Mouse (Mus musculus): ENCODE results near the gene Espnl.

The Espnl gene

DNA sequence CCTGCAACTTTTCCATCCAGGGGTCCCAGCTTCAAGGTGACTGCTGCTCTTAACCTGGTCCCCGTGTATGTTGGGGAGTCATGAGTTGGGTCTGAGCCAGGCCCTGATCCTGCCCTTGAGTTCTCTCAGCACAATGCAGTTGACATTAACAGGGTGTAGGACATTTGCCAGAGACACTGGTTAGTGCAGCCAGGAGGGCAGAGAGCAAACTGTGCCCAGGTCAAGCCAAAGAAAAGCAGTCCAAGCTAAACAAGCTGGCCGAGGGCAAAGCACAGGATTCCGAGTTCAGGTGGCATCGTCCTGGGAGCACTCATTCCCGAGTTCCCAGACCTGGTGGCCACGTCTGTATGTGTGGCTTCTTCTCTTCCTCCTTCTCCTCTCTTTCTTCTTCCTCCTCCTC, 4.2 kb upstream of the Espnl start:
- DNase-seq (ENCODE audit: low spot score) = no peak

GRCm38 (mm10) chr1:91324646-91325045, 2.8 kb downstream of the Espnl start:
- no peak for DNase-seq (ENCODE audit: low spot score)

GRCm38 (mm10) chr1:91325488-91326042, 3.7 kb downstream of the Espnl start:
- DNase-seq (ENCODE audit: low spot score) = no peak

- DNase-seq (ENCODE audit: low spot score) = no peak
Measured at GRCm38 (mm10) chr1:91332102-91332501, 10.2 kb downstream of the Espnl start.

DNA sequence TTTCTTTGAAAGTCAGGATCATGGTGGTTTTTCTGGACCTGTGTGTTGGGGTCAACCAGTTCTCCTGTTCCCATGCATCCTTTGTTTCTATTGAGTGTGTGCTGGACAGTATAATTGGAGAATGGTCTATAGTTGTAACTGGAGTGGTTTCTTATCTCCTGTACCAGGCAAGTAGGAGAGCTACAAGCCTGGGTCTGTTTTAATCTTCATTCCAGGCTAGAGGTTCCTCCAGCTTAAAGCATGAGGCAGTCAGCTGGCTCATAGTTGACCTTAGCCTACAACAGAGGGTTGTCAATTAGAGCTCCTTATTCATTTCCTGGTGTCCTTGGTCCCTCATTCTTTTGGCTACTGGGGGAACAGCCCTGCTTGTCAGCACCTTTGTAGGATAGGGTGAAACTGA, 11.7 kb downstream of the Espnl start:
- no peak for DNase-seq (ENCODE audit: low spot score)

- DNase-seq (ENCODE audit: low spot score) = no peak
Measured at GRCm38 (mm10) chr1:91337355-91337754, 15.5 kb downstream of the Espnl start.

DNA sequence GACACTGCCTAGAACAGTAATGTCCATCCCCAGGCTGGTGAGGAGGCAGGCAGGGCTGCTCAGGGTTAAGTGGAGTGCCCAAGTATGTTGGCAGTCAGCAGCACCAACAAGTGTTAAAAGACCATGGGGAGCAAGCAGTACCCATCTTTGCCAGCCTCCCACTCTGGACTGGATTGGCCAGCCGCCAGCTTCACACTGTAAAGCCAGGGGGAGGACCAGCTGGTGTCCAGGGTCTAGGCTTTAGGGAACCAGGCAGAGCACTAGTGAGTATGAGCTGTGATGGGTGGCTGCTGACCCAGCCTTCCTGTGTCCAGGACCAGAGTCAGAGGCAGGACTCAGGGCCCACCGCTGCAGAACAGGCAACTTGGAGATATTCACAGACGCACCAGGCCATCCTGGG, 22.1 kb downstream of the Espnl start:
- DNase-seq (ENCODE audit: low spot score) = no peak

- DNase-seq (ENCODE audit: low spot score) = no peak
Measured at GRCm38 (mm10) chr1:91344921-91345685, 23.2 kb downstream of the Espnl start.

DNA sequence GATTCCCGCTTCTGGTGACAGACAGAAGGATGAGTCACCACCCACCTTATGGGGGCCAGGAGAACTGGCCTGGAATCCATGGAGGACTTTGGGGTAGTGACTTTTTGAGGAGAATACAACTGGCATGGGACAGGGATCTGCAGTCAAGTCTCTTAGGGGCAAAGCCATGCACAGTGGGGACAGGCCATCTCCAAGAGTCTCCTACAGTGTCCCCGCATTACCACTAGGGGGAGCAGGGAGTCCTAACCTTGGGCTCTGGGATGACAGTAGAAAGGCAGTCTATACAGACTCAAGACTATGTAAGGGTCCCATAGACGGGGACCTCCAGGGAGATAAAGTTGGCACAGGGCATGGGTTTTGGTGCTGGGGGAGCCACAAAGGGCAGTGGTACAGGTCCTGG, 25.0 kb downstream of the Espnl start:
- DNase-seq (ENCODE audit: low spot score) = peak; percentile 69

- DNase-seq (ENCODE audit: low spot score) = no peak
Measured at GRCm38 (mm10) chr1:91350841-91351240, 29.0 kb downstream of the Espnl start, which contains the start of gene Klhl30. Klhl30 (plus strand) TSS chr1:91351016.

DNA sequence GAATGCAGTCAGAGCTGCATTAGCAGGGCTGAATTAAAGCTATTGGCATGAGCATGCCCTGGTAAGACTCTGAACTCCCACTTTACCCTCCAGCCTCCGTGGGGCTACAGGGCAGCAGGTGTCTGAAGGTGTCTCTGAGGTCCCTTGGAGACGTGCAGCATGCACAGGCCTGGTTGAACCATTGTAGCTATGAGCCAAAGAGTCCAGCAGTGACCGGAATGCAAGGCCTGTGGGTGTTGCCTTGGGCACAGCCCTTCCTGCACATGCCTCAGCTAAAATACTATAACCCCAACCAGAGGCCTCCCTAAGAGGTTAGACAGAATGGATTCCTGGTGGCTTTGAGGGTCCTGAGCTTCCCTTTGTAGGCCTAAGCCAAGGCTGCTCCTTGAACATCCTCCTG, 29.4 kb downstream of the Espnl start:
- DNase-seq (ENCODE audit: low spot score) = no peak

DNA sequence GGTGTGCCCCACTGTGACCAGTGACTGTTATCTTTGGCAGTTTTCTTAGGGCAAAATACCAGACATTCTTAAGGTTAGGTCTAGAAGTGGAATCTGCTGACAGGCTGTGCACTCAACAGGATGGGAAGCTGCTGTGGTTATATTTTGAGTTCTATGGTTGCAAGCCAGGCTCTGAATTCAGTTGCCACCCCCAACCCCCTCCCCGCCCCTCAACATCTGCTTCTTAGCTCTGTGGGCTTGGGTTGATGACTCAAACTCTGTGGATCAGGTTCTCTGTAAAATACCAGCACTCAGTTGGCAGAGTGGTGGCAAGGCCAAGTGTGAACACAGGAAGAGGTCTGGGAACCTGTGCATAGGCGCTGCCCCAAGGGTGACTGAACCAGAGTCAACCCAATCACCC, 30.4 kb downstream of the Espnl start:
- DNase-seq (ENCODE audit: low spot score) = no peak

DNA sequence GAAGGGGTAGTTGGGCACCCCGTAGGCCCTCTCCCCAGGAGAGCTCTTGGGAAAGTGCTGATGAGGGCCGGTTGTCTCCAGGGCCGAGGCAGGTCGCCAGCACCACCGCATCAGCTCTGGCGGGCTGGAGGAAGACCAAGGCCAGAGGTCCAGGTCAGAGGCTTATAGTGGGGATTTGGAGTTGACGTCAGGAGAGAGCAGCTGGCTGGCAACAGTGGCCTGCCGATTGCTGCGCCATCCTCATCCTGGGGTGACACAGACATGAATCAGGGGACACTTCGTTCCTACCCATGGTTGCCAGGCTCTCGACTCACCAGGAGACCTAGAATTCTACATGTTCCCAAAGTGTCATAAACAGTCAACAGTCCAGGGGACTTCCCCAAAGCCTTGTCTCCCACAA, 34.2 kb downstream of the Espnl start:
- DNase-seq (ENCODE audit: low spot score) = no peak

DNA sequence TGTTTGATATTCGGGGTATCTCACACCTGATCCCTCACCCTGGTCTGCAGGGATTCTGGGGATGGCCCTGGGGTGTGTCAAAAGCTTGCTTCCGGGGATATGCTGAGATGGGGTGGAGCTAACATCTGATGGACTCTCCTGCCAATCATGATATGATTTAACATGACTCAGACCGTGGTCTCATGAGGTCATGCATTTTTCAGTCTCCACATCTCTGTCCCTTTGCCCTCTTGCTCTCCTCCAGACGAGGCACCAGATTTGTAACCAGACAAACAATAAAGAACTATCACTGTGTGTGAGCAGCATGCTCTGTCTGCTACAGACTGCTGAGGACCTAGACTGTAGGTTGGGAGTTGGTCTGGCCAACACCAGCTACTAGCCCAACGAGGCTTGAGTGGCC, 40.2 kb downstream of the Espnl start:
- DNase-seq (ENCODE audit: low spot score) = no peak

- DNase-seq (ENCODE audit: low spot score) = no peak
Measured at GRCm38 (mm10) chr1:91364822-91365644, 43.2 kb downstream of the Espnl start.

DNA sequence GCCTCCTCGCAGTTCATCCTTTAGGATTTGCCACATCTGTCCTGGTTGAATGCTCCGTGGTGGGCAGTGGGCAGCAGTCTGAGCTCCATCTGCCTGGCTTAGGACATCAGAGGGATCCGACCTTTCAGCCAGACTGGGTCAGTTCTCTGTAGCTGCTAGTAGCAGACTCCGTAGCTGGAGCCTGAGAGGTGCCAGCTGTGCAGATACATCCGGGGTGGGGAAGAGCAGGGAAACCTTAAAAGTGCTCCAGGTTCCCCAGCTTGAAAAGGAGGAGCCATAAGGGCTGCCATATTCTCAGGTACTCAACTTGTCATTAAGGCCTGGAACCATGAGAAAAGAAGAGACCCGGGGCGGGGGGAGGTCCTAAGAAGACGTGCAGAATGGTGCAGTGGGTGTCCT, 43.9 kb downstream of the Espnl start:
- no peak for DNase-seq (ENCODE audit: low spot score)

GRCm38 (mm10) chr1:91366215-91367108, 44.6 kb downstream of the Espnl start, which contains the start of gene Erfe:
Erfe (plus strand) TSS chr1:91366430.
- peak; percentile 68 for DNase-seq (ENCODE audit: low spot score)

DNA sequence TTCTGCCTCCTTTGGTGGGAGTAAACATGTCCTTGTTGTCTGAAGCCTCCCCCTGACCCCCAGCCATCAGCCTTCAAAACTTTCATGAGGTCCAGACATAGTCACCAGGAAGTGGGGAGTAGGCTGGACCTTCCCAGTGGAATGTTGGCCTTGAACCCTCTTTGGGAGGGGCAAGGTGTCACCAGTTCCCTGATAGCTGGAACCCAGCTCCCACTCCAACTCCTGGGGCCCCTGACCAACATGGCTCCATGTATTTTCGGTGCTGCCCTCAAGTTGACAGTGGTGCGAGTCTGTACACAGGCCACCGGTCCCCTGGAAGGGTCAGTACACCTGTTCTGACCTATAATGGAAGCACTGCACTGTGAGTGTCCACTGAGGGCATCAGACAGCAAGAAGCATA, 45.4 kb downstream of the Espnl start:
- DNase-seq (ENCODE audit: low spot score) = no peak

DNA sequence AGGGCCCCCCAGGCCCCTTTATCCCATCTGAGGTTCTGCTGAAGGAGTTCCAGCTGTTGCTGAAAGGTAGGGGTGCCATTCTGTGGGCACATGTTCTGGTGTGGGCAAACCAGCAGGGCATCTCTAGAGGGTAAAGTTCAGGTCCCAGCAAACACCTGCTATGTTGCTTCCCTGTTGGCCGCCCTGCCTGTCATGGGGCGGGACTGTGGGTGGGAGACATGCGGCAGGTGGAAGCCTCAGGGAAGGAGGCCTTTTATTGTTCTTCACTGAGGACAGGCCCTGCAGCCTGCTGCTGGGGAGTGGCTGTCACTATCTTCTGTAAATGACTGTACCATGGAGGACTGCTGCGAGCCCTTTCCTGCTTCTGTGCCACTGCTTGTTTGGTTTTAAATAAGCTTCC, 47.5 kb downstream of the Espnl start:
- DNase-seq (ENCODE audit: low spot score) = no peak

DNA sequence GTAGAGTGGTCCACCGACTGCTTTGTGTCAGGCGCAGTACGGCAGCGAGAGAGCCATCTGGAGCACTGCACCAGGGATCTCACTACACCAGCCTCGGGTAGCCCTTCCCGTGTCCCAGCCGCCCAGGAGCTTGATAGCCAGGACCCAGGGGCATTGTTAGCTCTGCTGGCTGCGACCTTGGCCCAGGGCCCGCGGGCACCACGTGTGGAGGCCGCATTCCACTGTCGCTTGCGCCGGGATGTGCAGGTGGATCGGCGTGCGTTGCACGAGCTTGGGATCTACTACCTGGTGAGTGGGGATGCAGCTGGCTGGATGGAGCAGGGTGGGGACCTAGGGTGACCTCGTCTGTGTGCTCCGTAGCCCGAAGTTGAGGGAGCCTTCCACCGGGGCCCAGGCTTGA, 48.2 kb downstream of the Espnl start:
- DNase-seq (ENCODE audit: low spot score) = no peak

GRCm38 (mm10) chr1:91373414-91373835, 51.5 kb downstream of the Espnl start:
- DNase-seq (ENCODE audit: low spot score) = no peak

Measured in MN1 (cell line).